In genomic region chr17:83706594-83707126, GRCm38 (mm10) we compare ENCODE assay signal across 8 mouse cellular contexts. TPM values are rescaled to one million over a fixed set of nuclear protein-coding genes. Genes with fewer than 3 reads are reported as not detected.
DNase-seq lines count a peak whose midpoint lies in the region; ATAC-seq and TF ChIP-seq lines count a peak whose summit lies in the region.

No protein-coding gene starts in this region.

- peak overlapping the region; percentile 98 for H3K27ac ChIP-seq in lung, embryonic 14.5 days (ENCODE audit: low read depth)
- peak overlapping the region; percentile 88 for H3K27ac ChIP-seq in neural tube, embryonic 14.5 days (ENCODE audit: low read depth, low read length)

- 0 out of 2 replicates have a peak, but pooled peaks cover 5% of the 10 kb centered on the region for H3K4me1 ChIP-seq in lung, embryonic 14.5 days (ENCODE audit: insufficient read depth)
- peaks cover 4% of the 10 kb centered on the region for H3K4me1 ChIP-seq in neural tube, embryonic 14.5 days (ENCODE audit: control insufficient read depth, insufficient read depth, low read length)

- TF ChIP-seq CTCF in lung, embryonic 14.5 days (IDR thresholded peaks at IDR 0.05; ENCODE audit: low read depth): no peak

- peak overlapping the region; percentile 97 for H3K9ac ChIP-seq in lung, embryonic 14.5 days
- H3K9ac ChIP-seq in neural tube, embryonic 14.5 days (replicated peaks; ENCODE audit: low read depth, low read length): peak overlapping the region; percentile 96

- peak overlapping the region; percentile 87 for H3K4me3 ChIP-seq in lung, embryonic 14.5 days (ENCODE audit: low read depth, low read length)
- H3K4me3 ChIP-seq in neural tube, embryonic 14.5 days (ENCODE audit: low read depth, low read length): peak overlapping the region; percentile 80

- peak overlapping the region; percentile 91 for H3K4me2 ChIP-seq in lung, embryonic 14.5 days
- peak overlapping the region; percentile 60 for H3K4me2 ChIP-seq in neural tube, embryonic 14.5 days (ENCODE audit: low read depth, low read length)

- ATAC-seq in lung, embryonic 14.5 days (ENCODE audit: insufficient read depth): peak; percentile 77
- peak; percentile 69 for ATAC-seq in neural tube, embryonic 14.5 days (ENCODE audit: low read depth)

- no peaks in the 10 kb centered on the region for H3K27me3 ChIP-seq in lung, embryonic 14.5 days (ENCODE audit: insufficient read depth, low read length)
- no peaks in the 10 kb centered on the region for H3K27me3 ChIP-seq in neural tube, embryonic 14.5 days (ENCODE audit: control insufficient read depth, insufficient read depth, low read length)

- H3K9me3 ChIP-seq in lung, embryonic 14.5 days (ENCODE audit: low read depth, low read length): no peaks in the 10 kb centered on the region
- H3K9me3 ChIP-seq in neural tube, embryonic 14.5 days (ENCODE audit: control insufficient read depth, low read length): no peaks in the 10 kb centered on the region

- WGBS in lung, embryonic 14.5 days: 2% methylated on average over 19 of the region's 19 CpGs
- 1% methylated on average over 19 of the region's 19 CpGs for WGBS in neural tube, embryonic 14.5 days

- DNase-seq in 416B (ENCODE audit: low read depth) (peak; percentile 61), R1 (ENCODE audit: low read depth, low spot score) (peak; percentile 54)
- peak; percentile 59 for DNase-seq in embryo, embryonic 10.5 days (ENCODE audit: low spot score)
- peak; percentile 23 for DNase-seq in heart, adult 8-10 months (ENCODE audit: low spot score)
- peak; percentile 53 for DNase-seq in kidney, adult 18-20 months
- peak; percentile 64 for DNase-seq in lung, embryonic 14.5 days
- peak; percentile 67 for DNase-seq in thymus, postnatal 14 days

- H3K36me3 ChIP-seq in lung, embryonic 14.5 days (ENCODE audit: insufficient read depth): peaks cover 14% of the 10 kb centered on the region
- no peaks in the 10 kb centered on the region for H3K36me3 ChIP-seq in neural tube, embryonic 14.5 days (ENCODE audit: control insufficient read depth, insufficient read depth, low read length)

RNA-seq across cellular contexts. Expression of gene Mta3, which starts 0.7 kb away (rescaled TPM):
- 10 to 100 TPM; 17.6 to 19.6 (median 18.6) TPM for total RNA-seq in heart, adult 8-10 months (2022)
- polyA plus RNA-seq in lung, embryonic 14.5 days (2014; fragmentation: Nextera tagmentation; extraction: Ambion mirVana): 39.9 and 41.0 TPM in 2 replicates
- polyA plus RNA-seq in neural tube, embryonic 14.5 days (2014; fragmentation: Nextera tagmentation; extraction: Ambion mirVana): 35.0 and 36.8 TPM in 2 replicates

Comparison
In these comparisons a context has a peak if more than half of its experiments do, and no peak if none do; other contexts are left out.
1. Peak in every context shown above with its lines: DNase-seq, ATAC-seq, H3K4me3 ChIP-seq and H3K27ac ChIP-seq.